Mouse (Mus musculus): Measurements from ENCODE around the gene Hoxa4. TPM values are rescaled to one million over a fixed set of nuclear protein-coding genes. Genes with fewer than 3 reads are reported as not detected.
A peak's percentile ranks its signal among the peaks of the same experiment; 100 is the strongest.

Gene Hoxa4
- polyA plus RNA-seq, 1 experiment from 2014 or later, result 3.1 TPM

DNA sequence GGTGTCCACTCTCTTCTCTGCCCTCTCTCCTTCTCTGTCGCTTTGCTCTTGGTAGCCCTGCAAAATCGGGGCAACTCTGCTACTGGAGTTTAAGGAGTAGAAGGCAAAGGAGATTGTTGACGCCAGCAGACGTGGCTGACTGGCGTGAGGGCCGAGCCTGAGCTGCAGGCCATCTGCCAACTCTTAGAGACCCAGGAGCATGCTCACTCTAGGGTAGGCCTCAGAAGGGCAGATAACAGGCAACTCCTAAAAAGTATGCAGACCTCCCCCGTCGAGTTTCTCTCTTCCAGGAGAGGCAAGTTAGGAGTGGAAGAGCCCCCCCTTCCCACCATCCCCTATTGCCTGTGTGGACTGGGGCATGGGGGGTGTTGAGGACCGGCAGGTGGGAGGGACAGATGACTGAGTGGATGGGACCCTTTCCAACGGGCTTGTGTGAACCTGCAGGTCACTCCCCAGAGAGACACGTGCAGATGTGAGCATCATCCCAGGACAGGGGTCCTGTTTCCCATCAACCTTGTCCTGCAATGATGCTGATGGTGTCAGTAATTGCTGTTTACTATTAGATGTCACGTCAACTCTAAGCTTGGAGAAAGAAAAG is 32.3 kb downstream of the Hoxa4 start:
- H3K9ac ChIP-seq (ENCODE audit: low read depth, low read length), result peak overlapping the region; percentile 55
- ATAC-seq (replicated peaks; ENCODE audit: low FRiP score) (no peak), DNase-seq (ENCODE audit: low spot score) (peak; percentile 55)
- peak overlapping the region; percentile 83 for H3K4me2 ChIP-seq
- no peaks in the 10 kb centered on the region for H3K9me3 ChIP-seq (ENCODE audit: control insufficient read depth, low read length)
- no peaks in the 10 kb centered on the region for H3K4me1 ChIP-seq (replicated peaks; ENCODE audit: control insufficient read depth, insufficient read depth, low read length)
- H3K27ac ChIP-seq (ENCODE audit: low read depth, low read length), result peak overlapping the region; percentile 84
- H3K4me3 ChIP-seq (ENCODE audit: low read depth, low read length), result peak overlapping the region; percentile 66
- peaks cover 97% of the 10 kb centered on the region for H3K27me3 ChIP-seq (replicated peaks; ENCODE audit: control insufficient read depth, insufficient read depth, low read length)
- 13% methylated on average over 12 of the region's 12 CpGs for WGBS
- H3K36me3 ChIP-seq (ENCODE audit: control insufficient read depth, insufficient read depth, low read length), result no peaks in the 10 kb centered on the region

DNA sequence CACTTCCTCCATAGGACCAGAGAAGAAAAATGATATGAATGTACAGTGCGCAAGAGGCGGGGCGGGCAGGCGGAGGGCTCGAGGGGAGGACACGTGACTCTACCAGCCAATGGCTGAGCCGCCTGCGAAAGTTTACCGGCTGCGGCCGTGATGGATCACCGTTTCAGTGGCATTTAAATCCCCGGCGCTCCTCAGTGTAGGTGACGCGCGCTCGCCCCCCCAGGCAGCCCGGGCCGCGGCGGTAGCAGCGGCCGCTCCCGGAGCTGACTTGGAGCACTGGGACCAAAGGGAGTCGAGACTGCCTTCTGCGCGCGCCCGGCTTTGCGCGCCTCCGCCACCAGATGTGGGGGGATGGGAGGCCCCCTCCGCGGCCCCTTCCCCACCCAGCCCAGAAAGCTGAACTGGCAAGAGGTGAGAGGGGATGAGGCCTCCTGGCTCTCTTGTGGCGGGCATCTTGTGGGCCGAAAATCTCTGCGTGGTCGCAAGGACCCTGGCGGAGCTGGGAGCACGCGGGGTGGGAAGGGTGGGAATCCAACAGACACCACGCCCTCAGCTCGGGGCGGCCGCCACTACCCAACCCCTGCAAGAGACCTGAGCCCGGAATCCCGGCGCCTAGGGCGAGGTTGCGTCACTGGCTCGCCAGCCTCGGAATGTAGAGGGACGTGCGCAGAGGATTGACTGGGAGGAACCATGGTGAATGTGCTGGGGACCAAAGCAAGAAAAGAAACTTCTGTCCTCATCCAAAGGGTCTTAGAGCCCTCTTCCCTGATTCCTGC is 33.1 kb downstream of the Hoxa4 start, which contains the start of gene Hoxa1:
Gene Hoxa1, minus strand, starts transcription at position 42 of the 776 bp plus-strand sequence.
- Histone ChIP-seq H3K4me1 (replicated peaks; ENCODE audit: control insufficient read depth, insufficient read depth, low read length) (no peaks in the 10 kb centered on the region), H3K36me3 (ENCODE audit: control insufficient read depth, insufficient read depth, low read length) (no peaks in the 10 kb centered on the region), H3K4me2 (peak within 1 kb of the TSS; percentile 83), H3K9ac (ENCODE audit: low read depth, low read length) (peak within 1 kb of the TSS; percentile 55), H3K4me3 (ENCODE audit: low read depth, low read length) (peak within 1 kb of the TSS; percentile 66), H3K27me3 (replicated peaks; ENCODE audit: control insufficient read depth, insufficient read depth, low read length) (peaks cover 97% of the 10 kb centered on the region), H3K27ac (ENCODE audit: low read depth, low read length) (peak within 1 kb of the TSS; percentile 84), H3K9me3 (ENCODE audit: control insufficient read depth, low read length) (no peaks in the 10 kb centered on the region)
- 1% methylated on average over 55 of the region's 55 CpGs for WGBS
- ATAC-seq (replicated peaks; ENCODE audit: low FRiP score) (peak; percentile 73), DNase-seq (ENCODE audit: low spot score) (peak; percentile 78)

DNA sequence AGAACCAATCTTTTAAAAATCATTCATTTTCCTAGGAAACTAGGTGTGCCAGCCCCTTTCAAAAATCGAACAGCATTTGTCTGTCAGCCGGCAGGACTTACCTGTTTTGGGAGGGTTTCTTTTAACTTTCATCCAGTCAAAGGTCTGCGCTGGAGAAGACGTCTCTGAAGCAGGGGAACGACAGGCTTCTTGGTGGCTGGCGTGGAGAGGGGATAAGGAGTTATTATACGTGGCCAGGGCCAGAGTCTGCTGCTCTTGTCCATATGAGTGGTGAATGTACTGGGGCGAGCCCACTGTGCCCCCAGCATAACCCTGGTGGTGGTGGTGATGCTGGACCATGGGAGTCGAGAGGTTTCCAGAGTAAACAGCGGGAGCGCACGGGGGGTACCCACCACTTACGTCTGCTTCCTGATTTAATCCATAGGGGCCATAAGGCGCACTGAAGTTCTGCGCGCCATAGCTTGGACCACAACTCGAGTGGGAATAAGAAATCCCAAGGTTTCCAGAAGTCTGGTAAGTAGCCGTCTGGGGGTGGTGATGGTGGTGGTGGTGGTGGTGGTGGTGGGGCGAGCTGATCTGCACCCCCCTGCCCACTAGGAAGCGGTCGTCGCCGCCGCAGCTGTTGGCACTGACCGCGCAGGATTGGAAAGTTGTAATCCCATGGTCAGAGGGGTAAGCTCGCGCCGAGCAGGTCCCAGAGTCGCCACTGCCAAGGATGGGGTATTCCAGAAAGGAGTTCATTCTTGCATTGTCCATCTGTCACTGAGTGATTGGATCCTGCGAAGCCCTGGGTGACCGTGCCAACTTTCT is 33.9 kb downstream of the Hoxa4 start:
- Histone ChIP-seq H3K4me2 (peak overlapping the region; percentile 83), H3K9ac (ENCODE audit: low read depth, low read length) (no peak overlapping the region), H3K4me1 (replicated peaks; ENCODE audit: control insufficient read depth, insufficient read depth, low read length) (no peaks in the 10 kb centered on the region), H3K27ac (ENCODE audit: low read depth, low read length) (no peak overlapping the region), H3K4me3 (ENCODE audit: low read depth, low read length) (peak overlapping the region; percentile 66), H3K36me3 (ENCODE audit: control insufficient read depth, insufficient read depth, low read length) (no peaks in the 10 kb centered on the region), H3K9me3 (ENCODE audit: control insufficient read depth, low read length) (no peaks in the 10 kb centered on the region), H3K27me3 (replicated peaks; ENCODE audit: control insufficient read depth, insufficient read depth, low read length) (peaks cover 97% of the 10 kb centered on the region)
- no peak for DNase-seq (ENCODE audit: low spot score)
- no peak; the same call in 1 of the 2 replicates for ATAC-seq (replicated peaks; ENCODE audit: low FRiP score)
- 2% methylated on average over 32 of the region's 32 CpGs for whole genome bisulfite sequencing

DNA sequence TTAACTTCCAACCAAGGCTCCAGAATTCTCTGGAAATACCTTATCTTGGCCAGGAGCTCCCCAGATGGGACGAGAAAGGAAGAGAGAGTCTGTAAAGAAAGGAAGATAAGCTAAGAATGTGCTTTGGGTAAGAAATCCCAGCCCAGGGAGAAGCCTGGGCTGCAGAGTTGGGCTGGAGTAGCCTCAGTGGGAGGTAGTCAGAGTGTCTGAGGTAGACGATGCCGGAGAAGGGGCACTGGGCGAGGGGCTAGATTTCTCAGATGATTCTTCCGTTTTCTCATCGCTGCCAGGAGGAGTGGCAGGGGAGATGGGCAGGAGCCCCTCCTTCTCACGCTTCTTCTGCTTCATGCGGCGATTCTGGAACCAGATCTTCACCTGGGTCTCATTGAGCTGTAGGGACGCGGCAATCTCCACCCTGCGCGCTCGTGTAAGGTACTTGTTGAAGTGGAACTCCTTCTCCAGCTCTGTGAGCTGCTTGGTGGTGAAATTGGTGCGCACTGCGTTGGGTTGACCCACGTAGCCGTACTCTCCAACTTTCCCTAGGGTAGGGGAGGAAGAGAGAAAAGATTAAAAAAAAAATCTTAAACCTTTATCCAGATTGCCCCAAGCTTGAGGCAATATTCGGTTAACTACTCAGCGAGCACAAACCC is 34.9 kb downstream of the Hoxa4 start:
- no peak overlapping the region for H3K27ac ChIP-seq (ENCODE audit: low read depth, low read length)
- ATAC-seq (replicated peaks; ENCODE audit: low FRiP score), result no peak
- no peaks in the 10 kb centered on the region for H3K36me3 ChIP-seq (ENCODE audit: control insufficient read depth, insufficient read depth, low read length)
- DNase-seq (ENCODE audit: low spot score), result no peak
- H3K4me3 ChIP-seq (ENCODE audit: low read depth, low read length), result peak overlapping the region; percentile 66; the same call in 1 of the 2 replicates
- H3K4me2 ChIP-seq, result peak overlapping the region; percentile 83
- no peak overlapping the region for H3K9ac ChIP-seq (ENCODE audit: low read depth, low read length)
- 4% methylated on average over 20 of the region's 20 CpGs for WGBS
- H3K4me1 ChIP-seq (replicated peaks; ENCODE audit: control insufficient read depth, insufficient read depth, low read length), result no peaks in the 10 kb centered on the region
- H3K9me3 ChIP-seq (ENCODE audit: control insufficient read depth, low read length), result no peaks in the 10 kb centered on the region
- peaks cover 95% of the 10 kb centered on the region for H3K27me3 ChIP-seq (replicated peaks; ENCODE audit: control insufficient read depth, insufficient read depth, low read length)

DNA sequence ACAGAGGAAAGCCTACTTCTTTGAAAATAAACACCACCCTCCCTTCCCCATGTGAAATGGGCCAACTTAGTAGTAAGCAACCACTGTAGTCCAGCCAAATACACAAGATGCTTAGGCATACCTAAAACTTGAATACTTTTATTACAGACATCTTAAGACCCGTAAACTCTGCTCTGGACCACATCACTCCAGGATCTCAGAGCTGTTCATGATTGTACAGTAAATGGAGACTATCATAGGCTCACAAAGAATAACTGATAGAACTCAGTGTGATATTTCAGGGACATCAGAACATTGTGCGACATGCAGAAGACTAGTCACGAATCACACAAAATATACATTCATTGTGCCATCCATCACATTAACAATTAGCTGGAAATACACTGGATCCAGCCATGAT is 36.1 kb downstream of the Hoxa4 start:
- WGBS, result 57% methylated on average over 3 of the region's 3 CpGs
- no peak for DNase-seq (ENCODE audit: low spot score)

DNA sequence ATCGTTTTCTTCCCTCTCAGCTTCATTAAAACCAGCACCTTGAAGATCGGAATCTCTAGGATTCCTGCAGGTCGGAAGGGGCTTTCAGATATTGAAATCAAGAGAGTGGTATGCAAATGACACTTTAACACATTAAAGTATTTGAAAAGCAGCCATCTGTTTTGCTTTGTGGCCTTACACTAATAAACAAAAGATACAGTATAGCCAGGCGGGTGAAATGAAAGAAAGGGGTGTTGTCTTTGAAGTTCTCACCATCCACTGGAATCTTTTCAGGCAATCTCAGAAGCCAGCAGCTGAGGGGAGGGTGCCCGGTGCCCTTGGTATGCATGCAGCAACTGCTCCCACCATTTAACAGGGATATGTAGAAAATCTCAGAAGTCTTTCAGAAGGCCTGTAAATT is 37.5 kb downstream of the Hoxa4 start:
- no peak overlapping the region for H3K4me3 ChIP-seq (ENCODE audit: low read depth, low read length)
- H3K4me1 ChIP-seq (replicated peaks; ENCODE audit: control insufficient read depth, insufficient read depth, low read length), result no peaks in the 10 kb centered on the region
- DNase-seq (ENCODE audit: low spot score), result no peak
- WGBS, result 32% methylated on average over 5 of the region's 5 CpGs
- H3K9me3 ChIP-seq (ENCODE audit: control insufficient read depth, low read length), result no peaks in the 10 kb centered on the region
- peaks cover 96% of the 10 kb centered on the region for H3K27me3 ChIP-seq (replicated peaks; ENCODE audit: control insufficient read depth, insufficient read depth, low read length)
- no peak overlapping the region for H3K4me2 ChIP-seq
- ATAC-seq (replicated peaks; ENCODE audit: low FRiP score), result no peak
- no peaks in the 10 kb centered on the region for H3K36me3 ChIP-seq (ENCODE audit: control insufficient read depth, insufficient read depth, low read length)
- H3K9ac ChIP-seq (ENCODE audit: low read depth, low read length), result no peak overlapping the region
- no peak overlapping the region for H3K27ac ChIP-seq (ENCODE audit: low read depth, low read length)

More for the DNA sequence above, 36.1 kb downstream of the Hoxa4 start:
- no peak overlapping the region for H3K4me3 ChIP-seq (ENCODE audit: low read depth, low read length)
- no peak overlapping the region for H3K4me2 ChIP-seq
- ATAC-seq (replicated peaks; ENCODE audit: low FRiP score), result no peak
- H3K9me3 ChIP-seq (ENCODE audit: control insufficient read depth, low read length), result no peaks in the 10 kb centered on the region
- peaks cover 97% of the 10 kb centered on the region for H3K27me3 ChIP-seq (replicated peaks; ENCODE audit: control insufficient read depth, insufficient read depth, low read length)
- no peak overlapping the region for H3K9ac ChIP-seq (ENCODE audit: low read depth, low read length)
- H3K36me3 ChIP-seq (ENCODE audit: control insufficient read depth, insufficient read depth, low read length), result no peaks in the 10 kb centered on the region
- no peaks in the 10 kb centered on the region for H3K4me1 ChIP-seq (replicated peaks; ENCODE audit: control insufficient read depth, insufficient read depth, low read length)
- no peak overlapping the region for H3K27ac ChIP-seq (ENCODE audit: low read depth, low read length)

DNA sequence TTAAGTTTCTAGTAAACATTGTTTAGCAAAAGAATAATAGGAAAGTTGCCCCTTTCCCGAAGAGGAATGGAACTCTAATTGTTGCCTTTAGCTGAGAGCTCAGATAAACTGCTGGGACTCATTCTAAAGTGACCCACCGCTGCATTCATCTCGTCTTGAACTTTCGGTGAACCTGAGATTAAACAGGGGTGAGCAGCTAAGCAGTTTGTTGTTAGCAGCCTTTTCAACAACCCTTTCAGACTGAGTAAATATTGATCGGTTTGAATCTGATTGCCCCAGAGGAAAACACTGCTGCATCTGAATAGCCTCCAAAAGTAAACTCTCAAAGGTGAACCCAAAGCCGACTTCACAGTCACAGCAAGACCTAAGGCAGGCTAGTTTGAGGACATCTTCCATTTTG is 38.3 kb downstream of the Hoxa4 start:
- no peaks in the 10 kb centered on the region for H3K4me1 ChIP-seq (replicated peaks; ENCODE audit: control insufficient read depth, insufficient read depth, low read length)
- H3K27ac ChIP-seq (ENCODE audit: low read depth, low read length), result no peak overlapping the region
- H3K9ac ChIP-seq (ENCODE audit: low read depth, low read length), result no peak overlapping the region
- H3K9me3 ChIP-seq (ENCODE audit: control insufficient read depth, low read length), result no peaks in the 10 kb centered on the region
- H3K36me3 ChIP-seq (ENCODE audit: control insufficient read depth, insufficient read depth, low read length), result no peaks in the 10 kb centered on the region
- H3K4me3 ChIP-seq (ENCODE audit: low read depth, low read length), result no peak overlapping the region
- 4% methylated on average over 6 of the region's 6 CpGs for WGBS
- H3K27me3 ChIP-seq (replicated peaks; ENCODE audit: control insufficient read depth, insufficient read depth, low read length), result peaks cover 89% of the 10 kb centered on the region
- ATAC-seq (replicated peaks; ENCODE audit: low FRiP score), result no peak
- DNase-seq (ENCODE audit: low spot score), result no peak
- H3K4me2 ChIP-seq, result no peak overlapping the region
